Mouse (Mus musculus) liver, adult 2 months (tissue): Measurements from ENCODE around the gene Txn2.

Experiments
- CTCF ChIP-seq: fragments of 200-500 bp; IDR thresholded peaks from 2 replicates; pipeline ENCODE4 v1.5.1; 2011; ENCODE audit warnings: low read depth, low read length, control low read depth
- POLR2A ChIP-seq: fragments of 200-500 bp; IDR thresholded peaks from 2 replicates; pipeline ENCODE4 v1.6.1; 2011; ENCODE audit warnings: low read length, control low read depth; ENCODE audit not compliant: insufficient read depth; ENCODE audit errors: extremely low read depth

GRCm38 (mm10) chr15:77904363-77904892 is 24.4 kb downstream of the Txn2 start:
- TF ChIP-seq CTCF (no peak), POLR2A (no peak)
